Mouse (Mus musculus) limb, embryonic 14.5 days (tissue): ENCODE measurements at regions not wholly inside any gene's neighbourhood (a gene's known extent, or its start where the extent isn't known, plus 50 kb on each side); places are given as distances from the start of the nearest gene placed in this dataset.

Source experiments
- ATAC-seq: fragments of 200-750 bp; cut with Nextera tagmentation; 2 replicates; pipeline ENCODE4 v1.8.0; 2017; ENCODE audit warnings: low read depth, moderate number of reproducible peaks, moderate TSS enrichment; ENCODE audit not compliant: low FRiP score
- DNase-seq: peaks from one replicate; pipeline ENCODE4 v3.0.0-alpha.2; 2015; ENCODE audit warnings: low spot score
- H3K27ac ChIP-seq: fragments of 300-500 bp; sonication (generic); replicated peaks from 2 replicates; pipeline ENCODE4 v1.5.1; 2014; ENCODE audit warnings: low read depth, mild to moderate bottlenecking, low read length, moderate library complexity, mixed read lengths
- H3K27me3 ChIP-seq: fragments of 300-500 bp; sonication (generic); 2 replicates; pipeline ENCODE4 v1.6.1; 2014; ENCODE audit warnings: low read length, mixed read lengths; ENCODE audit not compliant: control insufficient read depth, insufficient read depth
- H3K36me3 ChIP-seq: fragments of 300-500 bp; sonication (generic); 2 replicates; pipeline ENCODE4 v1.6.1; 2014; ENCODE audit warnings: mild to moderate bottlenecking, low read length, moderate library complexity, mixed read lengths; ENCODE audit not compliant: control insufficient read depth, insufficient read depth
- H3K4me1 ChIP-seq: fragments of 300-500 bp; sonication (generic); 2 replicates; pipeline ENCODE4 v1.6.1; 2014; ENCODE audit warnings: antibody characterized with exemption, low read length, mixed read lengths; ENCODE audit not compliant: control insufficient read depth, insufficient read depth
- H3K4me2 ChIP-seq: fragments of 300-500 bp; sonication (generic); replicated peaks from 2 replicates; pipeline ENCODE4 v1.6.1; 2014; ENCODE audit warnings: low read depth, mild to moderate bottlenecking, low read length, moderate library complexity; ENCODE audit not compliant: severe bottlenecking
- H3K4me3 ChIP-seq: fragments of 300-500 bp; sonication (generic); replicated peaks from 2 replicates; pipeline ENCODE4 v1.5.1; 2014; ENCODE audit warnings: low read length
- H3K9ac ChIP-seq: fragments of 300-500 bp; sonication (generic); 2 replicates; pipeline ENCODE4 v1.6.1; 2014; ENCODE audit warnings: mild to moderate bottlenecking, low read depth, low read length, moderate library complexity; ENCODE audit not compliant: severe bottlenecking
- H3K9me3 ChIP-seq: fragments of 300-500 bp; sonication (generic); 2 replicates; pipeline ENCODE4 v1.6.1; 2016; ENCODE audit warnings: low read length; ENCODE audit not compliant: control insufficient read depth
- POLR2A ChIP-seq: fragments of 200-500 bp; IDR thresholded peaks from 2 replicates; pipeline ENCODE4 v1.8.0; 2012; ENCODE audit warnings: inconsistent platforms, mild to moderate bottlenecking, moderate library complexity, borderline replicate concordance; ENCODE audit not compliant: insufficient read depth, insufficient read length; ENCODE audit errors: extremely low read depth
- WGBS: fragments of 180-500 bp; shearing (Covaris S2); extraction: QIAGEN DNeasy Blood & Tissue Kit; methylation state at CpG from one replicate; pipeline ENCODE4 v1.1.7; 2014; 5-methylcytosine and 5-hydroxymethylcytosine counted together

GRCm38 (mm10) chr1:166796931-166797330 lies 115.3 kb upstream of the Fmo9 start:
- H3K9ac ChIP-seq, result no peak overlapping the region
- H3K27me3 ChIP-seq, result no peaks in the 10 kb centered on the region
- no peak overlapping the region for H3K4me3 ChIP-seq
- no peak overlapping the region for H3K27ac ChIP-seq
- no peaks in the 10 kb centered on the region for H3K4me1 ChIP-seq
- 70% methylated on average over 4 of the region's 4 CpGs for WGBS
- no peaks in the 10 kb centered on the region for H3K9me3 ChIP-seq
- no peaks in the 10 kb centered on the region for H3K36me3 ChIP-seq
- H3K4me2 ChIP-seq, result no peak overlapping the region
- no peak for ATAC-seq
- DNase-seq, result no peak
- TF ChIP-seq POLR2A, result no peak

- no peak overlapping the region for H3K9ac ChIP-seq
- H3K36me3 ChIP-seq, result no peaks in the 10 kb centered on the region
- WGBS, result 77% methylated on average over 11 of the region's 11 CpGs
- no peaks in the 10 kb centered on the region for H3K27me3 ChIP-seq
- no peaks in the 10 kb centered on the region for H3K9me3 ChIP-seq
- H3K4me2 ChIP-seq, result no peak overlapping the region
- DNase-seq (no peak), ATAC-seq (no peak)
- TF ChIP-seq POLR2A, result no peak
- no peaks in the 10 kb centered on the region for H3K4me1 ChIP-seq
- no peak overlapping the region for H3K27ac ChIP-seq
- H3K4me3 ChIP-seq, result no peak overlapping the region
Measured at GRCm38 (mm10) chr1:166800953-166801603, 119.4 kb upstream of the Fmo9 start.

- 67% methylated on average over 4 of the region's 4 CpGs for WGBS
- TF ChIP-seq POLR2A, result no peak
Measured at GRCm38 (mm10) chr1:166801929-166802328, 120.3 kb upstream of the Fmo9 start.

GRCm38 (mm10) chr1:166803928-166804327 lies 122.3 kb upstream of the Fmo9 start:
- Histone ChIP-seq H3K27ac (no peak overlapping the region), H3K4me2 (no peak overlapping the region), H3K36me3 (no peaks in the 10 kb centered on the region), H3K9ac (no peak overlapping the region), H3K4me3 (no peak overlapping the region), H3K27me3 (no peaks in the 10 kb centered on the region), H3K9me3 (no peaks in the 10 kb centered on the region), H3K4me1 (no peaks in the 10 kb centered on the region)
- 61% methylated on average over 2 of the region's 2 CpGs for WGBS
- no peak for TF ChIP-seq POLR2A
- DNase-seq (no peak), ATAC-seq (no peak)

More at GRCm38 (mm10) chr1:166801929-166802328, 120.3 kb upstream of the Fmo9 start:
- DNase-seq (no peak), ATAC-seq (no peak)
- Histone ChIP-seq H3K9me3 (no peaks in the 10 kb centered on the region), H3K9ac (no peak overlapping the region), H3K36me3 (no peaks in the 10 kb centered on the region), H3K27ac (no peak overlapping the region), H3K4me2 (no peak overlapping the region), H3K4me1 (no peaks in the 10 kb centered on the region), H3K27me3 (no peaks in the 10 kb centered on the region), H3K4me3 (no peak overlapping the region)

- Histone ChIP-seq H3K36me3 (no peaks in the 10 kb centered on the region), H3K27me3 (no peaks in the 10 kb centered on the region), H3K4me1 (no peaks in the 10 kb centered on the region), H3K4me2 (no peak overlapping the region), H3K9me3 (no peaks in the 10 kb centered on the region), H3K4me3 (no peak overlapping the region), H3K27ac (no peak overlapping the region), H3K9ac (no peak overlapping the region)
- ATAC-seq (no peak), DNase-seq (no peak)
- WGBS, result 86% methylated on average over 1 of the region's 1 CpGs
- no peak for TF ChIP-seq POLR2A
Measured at GRCm38 (mm10) chr1:166804333-166804732, 122.7 kb upstream of the Fmo9 start.
